Mouse (Mus musculus) adrenal gland (tissue): ENCODE results near the gene Olfr844.

Experiments
- intact Hi-C: fragments of 180-260 bp; cut with DNase I; formaldehyde crosslinking; loops from one replicate; pipeline ENCODE4 v1.15.1; 2025
- long read RNA-seq, 2 experiments: library from polyadenylated mRNA; unstranded; transcript quantifications; one replicate each; pipeline ENCODE4 v2.0.0; 2020; ENCODE audit warnings: borderline replicate concordance in 1 of 2; ENCODE audit not compliant: insufficient replicate concordance in 1 of 2

Gene Olfr844
- long read RNA-seq, experiment 1 = 0 reads
- long read RNA-seq, experiment 2 = 0 reads

DNA sequence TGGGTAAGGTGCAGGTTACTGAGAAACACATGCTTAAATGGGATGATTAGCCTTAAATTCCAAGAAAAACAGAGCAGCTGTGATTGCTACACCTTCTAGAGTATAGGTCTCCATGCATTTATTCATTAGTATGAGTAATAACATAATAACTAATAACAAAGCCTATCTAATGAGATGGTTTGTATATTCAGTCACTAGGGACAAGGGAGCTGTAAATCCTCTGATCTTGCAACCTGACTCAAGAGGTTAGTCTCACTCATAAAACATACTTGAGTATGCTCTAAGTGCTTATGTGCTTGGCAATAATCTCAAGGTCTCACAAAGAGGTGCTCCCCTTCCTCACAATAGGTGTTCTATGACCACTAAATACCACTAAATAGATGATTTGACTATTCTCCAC, at the start of gene Olfr844:
TSS of gene Olfr844 (plus strand) at position 301 of the 400 bp plus-strand sequence.
- intact Hi-C loops = no loop called here

GRCm38 (mm10) chr9:19336157-19336556, 20.0 kb downstream of the Olfr844 start, which contains the start of gene Olfr845:
Gene Olfr845, plus strand, starts transcription at chr9:19336457.
- intact Hi-C loops = no loop called here

DNA sequence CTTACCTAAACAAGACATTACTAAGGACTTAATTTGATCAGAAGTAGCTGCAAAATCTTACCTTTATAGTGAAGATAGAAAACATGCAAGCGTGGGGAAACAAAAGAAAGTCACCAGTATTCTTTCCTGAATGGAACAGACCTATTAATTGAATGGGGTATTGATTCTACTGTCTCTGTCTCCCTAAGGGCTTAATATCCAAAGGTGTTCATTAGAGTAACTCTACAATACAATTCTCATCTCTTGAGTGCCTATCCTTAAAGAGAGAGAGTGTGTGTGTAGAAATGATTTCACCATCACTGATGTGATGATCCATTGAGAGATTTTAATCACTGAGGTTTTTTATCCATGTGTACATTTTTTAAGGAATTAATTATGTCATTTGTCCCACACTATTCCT, 47.8 kb downstream of the Olfr844 start, which contains the start of gene Olfr846:
TSS of gene Olfr846 (minus strand) at position 101 of the 400 bp plus-strand sequence.
- intact Hi-C loops = no loop called here
